Mouse (Mus musculus) testis, adult 10 weeks (tissue): Measurements from ENCODE around the gene Gm4744. TPM values are rescaled to one million over a fixed set of nuclear protein-coding genes. Genes with fewer than 3 reads are reported as not detected.

Experiments used
- polyA plus RNA-seq: library from polyadenylated mRNA; stranded (reverse); fragments of 350-450 nt; fragmentation: Illumina TruSeq; extraction: RNeasy Lipid Tissue Mini Kit (QIAGEN cat#74804); gene quantifications from one replicate; pipeline ENCODE4 v1.2.3, GENCODE M21; 2014; ENCODE audit warnings: low read depth, low replicate concordance

Gene Gm4744
- not detected for polyA plus RNA-seq

DNA sequence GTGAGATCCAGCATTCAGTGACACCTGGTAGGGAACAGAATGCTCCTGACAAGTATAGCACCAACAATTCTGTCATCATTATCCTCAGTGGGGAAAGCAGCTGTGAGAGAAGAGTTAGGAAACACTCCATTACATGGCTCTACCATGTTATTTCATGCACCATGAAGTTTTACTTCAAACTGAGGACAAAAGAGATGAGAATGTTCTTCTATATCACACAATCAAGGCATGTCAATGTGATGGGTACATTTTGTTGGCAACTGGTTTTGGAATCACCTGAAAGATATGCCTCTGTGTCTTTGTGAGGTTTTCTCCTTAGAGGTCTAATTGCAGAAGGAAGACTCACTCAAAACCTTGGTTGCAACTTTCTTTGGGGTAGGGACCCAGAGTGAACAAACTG lies at the start of gene Gm4744:
Gene Gm4744 (minus strand): TSS at position 101 of the 400 bp plus-strand sequence.

DNA sequence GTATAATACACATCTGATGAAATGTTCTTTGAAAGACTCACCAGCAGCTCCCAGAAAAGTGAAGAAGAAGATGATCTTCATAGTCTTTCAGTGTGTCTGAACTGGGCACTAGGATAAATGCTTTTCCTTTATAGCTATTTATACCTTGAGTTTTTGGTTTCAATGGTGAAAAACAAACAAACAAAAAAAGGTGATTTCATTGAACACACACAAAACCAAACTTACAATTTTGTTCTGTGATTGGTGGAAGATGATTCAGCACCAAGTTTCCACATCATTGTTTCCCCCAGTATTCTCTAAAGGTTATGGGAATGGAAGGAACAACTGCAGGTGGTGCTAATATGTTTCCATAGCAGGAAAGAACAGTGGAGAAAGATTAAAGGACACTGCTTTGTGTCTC lies 47.7 kb upstream of the Gm4744 start, which contains the start of gene Gm2663:
Gene Gm2663 (minus strand): TSS at position 101 of the 400 bp plus-strand sequence.

DNA sequence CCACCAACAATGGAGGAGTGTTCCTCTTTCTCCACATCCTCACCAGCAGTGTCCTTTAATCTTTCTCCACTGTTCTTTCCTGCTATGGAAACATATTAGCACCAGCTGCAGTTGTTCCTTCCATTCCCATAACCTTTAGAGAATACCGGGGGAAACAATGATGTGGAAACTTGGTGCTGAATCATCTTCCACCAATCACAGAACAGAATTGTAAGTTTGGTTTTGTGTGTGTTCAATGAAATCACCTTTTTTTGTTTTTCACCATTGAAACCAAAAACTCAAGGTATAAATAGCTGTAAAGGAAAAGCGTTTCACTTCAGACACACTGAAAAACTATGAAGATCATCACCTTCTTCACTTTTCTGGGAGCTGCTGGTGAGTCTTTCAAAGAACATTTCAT lies 12.8 kb upstream of the Gm4744 start, which contains the start of gene 1810009J06Rik:
Gene 1810009J06Rik (plus strand): TSS at position 301 of the 400 bp plus-strand sequence.

DNA sequence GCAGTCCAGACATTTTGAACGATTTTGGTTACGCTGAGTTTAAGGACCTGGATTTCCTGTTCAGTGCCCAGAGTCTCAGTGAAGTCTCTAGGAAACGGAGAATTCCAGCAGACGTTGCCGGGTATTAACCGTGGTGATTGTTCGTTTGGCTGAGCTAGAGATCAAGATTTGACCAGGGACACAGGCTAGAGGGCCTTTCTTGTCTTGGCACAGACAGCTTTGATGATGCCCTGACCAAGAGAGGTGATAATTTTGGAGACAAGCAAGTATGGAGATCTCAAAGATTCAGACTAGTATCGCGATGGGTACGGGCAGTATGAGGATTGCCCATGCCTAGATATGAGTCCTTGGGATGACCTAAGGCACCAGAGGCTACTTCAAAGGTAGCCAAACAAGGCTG lies 11.2 kb downstream of the Gm4744 start, which contains the start of gene 1700074P13Rik:
Gene 1700074P13Rik (minus strand): TSS at position 101 of the 400 bp plus-strand sequence.

DNA sequence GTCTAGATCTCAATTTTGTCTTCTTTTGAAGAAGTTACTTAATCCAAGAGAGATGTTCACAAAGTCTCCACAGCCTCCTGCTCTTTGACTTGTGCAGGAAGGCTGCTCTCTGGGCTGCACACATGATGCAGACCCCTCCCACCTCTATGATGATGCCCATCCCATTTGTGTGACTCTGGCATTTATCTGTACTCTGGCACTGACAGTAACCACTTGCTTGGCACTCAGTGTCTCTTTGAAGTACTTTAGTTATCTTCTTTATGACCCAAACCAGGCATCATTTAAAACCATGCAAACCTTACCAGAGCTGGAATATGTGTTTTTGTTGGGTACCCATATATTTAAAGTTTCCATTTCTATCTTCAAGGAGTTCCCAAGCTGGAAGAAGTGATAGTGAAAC lies 51.4 kb downstream of the Gm4744 start, which contains the start of gene Prss58:
Gene Prss58 (minus strand): TSS at position 101 of the 400 bp plus-strand sequence.

Other genes starting within 250 kb of the Gm4744 start
- 0.11 TPM for gene Moxd2, start 64.4 kb downstream of the Gm4744 start, polyA plus RNA-seq
- 193 TPM for gene Prss58, start 51.5 kb downstream of the Gm4744 start, polyA plus RNA-seq
- 1,648 TPM for gene 1700074P13Rik, start 11.3 kb downstream of the Gm4744 start, polyA plus RNA-seq
- not detected for gene 1810009J06Rik, start 12.9 kb upstream of the Gm4744 start, polyA plus RNA-seq
- not detected for gene Gm2663, start 47.6 kb upstream of the Gm4744 start, polyA plus RNA-seq
- not detected for gene 2210010C04Rik, start 83.6 kb upstream of the Gm4744 start, polyA plus RNA-seq